Mouse (Mus musculus) cortical plate, adult 2 months (tissue): ENCODE results near the gene Traip.

ENCODE experiments used
- CTCF ChIP-seq: fragments of 200-500 bp; IDR thresholded peaks from 2 replicates; pipeline ENCODE4 v1.5.1; 2011; ENCODE audit warnings: mild to moderate bottlenecking, control low read depth, low read length; ENCODE audit not compliant: insufficient read depth; ENCODE audit errors: extremely low read depth
- POLR2A ChIP-seq: fragments of 200-500 bp; IDR thresholded peaks from 2 replicates; pipeline ENCODE4 v1.6.1; 2011; ENCODE audit warnings: mild to moderate bottlenecking, low read length, control low read depth; ENCODE audit not compliant: insufficient read depth; ENCODE audit errors: extremely low read depth

- TF ChIP-seq POLR2A (no peak), CTCF (no peak)
These were observed 2.4 kb upstream of the Traip start for GRCm38 (mm10) chr9:107947241-107948194.
